Mouse (Mus musculus): Measurements from ENCODE around the gene Serpinb8.

GRCm38 (mm10) chr1:107559494-107559893, 30.3 kb upstream of the Serpinb8 start:
- no peak for TF ChIP-seq POLR2A (IDR thresholded peaks at IDR 0.05; ENCODE audit: borderline replicate concordance, control insufficient read depth, low read depth, low read length)
- TF ChIP-seq CTCF (IDR thresholded peaks at IDR 0.05; ENCODE audit: control insufficient read depth, insufficient read depth, low read length), result no peak
